Mouse (Mus musculus) gastrocnemius, postnatal 14 days (tissue): ENCODE results near the gene Alox5ap. TPM values are rescaled to one million over a fixed set of nuclear protein-coding genes. Genes with fewer than 3 reads are reported as not detected.

ENCODE experiments used
- DNase-seq: peaks from one replicate; pipeline ENCODE4 v3.0.0; 2021; ENCODE audit warnings: mixed read lengths
- intact Hi-C: fragments of 180-260 bp; cut with DNase I; formaldehyde crosslinking; loops from one replicate; pipeline ENCODE4 v1.15.1; 2025; ENCODE audit warnings: low total_unique reads
- total RNA-seq, 2 experiments: library from RNA; stranded (reverse); gene quantifications; 2 replicates each; pipeline ENCODE4 v1.2.3; 2021

The Alox5ap gene
- total RNA-seq, 2 experiments from 2014 or later, result 8.2 to 9.5 TPM

DNA sequence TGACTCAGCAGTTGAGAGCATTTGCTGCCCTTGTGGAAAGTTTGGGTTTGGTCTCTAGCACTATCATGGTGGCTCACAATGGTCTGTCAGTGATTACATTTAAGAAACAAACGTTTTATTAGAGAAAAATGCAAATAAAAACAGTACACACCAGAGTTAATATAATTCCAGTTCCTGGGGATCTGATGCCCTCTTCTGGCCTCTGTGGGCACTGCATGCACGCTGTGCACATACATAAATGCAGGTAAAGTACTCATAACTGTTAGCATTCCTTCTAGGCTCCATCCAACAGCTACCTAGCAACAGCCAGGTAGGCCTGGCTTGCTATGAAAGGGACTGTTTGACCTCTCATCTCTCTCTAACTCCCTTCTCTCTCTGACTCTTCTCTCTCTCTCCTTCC, 32.9 kb downstream of the Alox5ap start:
- intact Hi-C loops, result no loop called here
- no peak for DNase-seq

DNA sequence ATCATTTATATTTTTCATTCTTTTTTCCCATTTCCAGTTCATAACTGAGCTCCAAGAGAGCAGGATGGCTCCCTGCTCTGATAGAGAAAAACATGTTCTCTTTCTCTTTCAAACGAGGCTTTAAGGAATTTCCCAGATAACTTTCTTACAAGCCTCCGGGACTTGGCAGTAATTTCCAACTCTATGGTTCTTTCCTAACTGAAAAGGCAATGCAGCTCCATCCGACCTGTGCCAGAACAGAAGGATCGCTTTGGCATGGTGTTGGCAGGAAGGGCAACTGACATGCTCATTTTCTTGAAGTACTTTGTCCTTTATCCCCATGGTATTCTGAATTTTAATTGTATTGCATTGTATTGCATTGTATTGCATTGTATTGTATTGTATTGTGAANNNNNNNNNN, 33.7 kb downstream of the Alox5ap start:
- intact Hi-C loops, result no loop called here
- no peak for DNase-seq

DNA sequence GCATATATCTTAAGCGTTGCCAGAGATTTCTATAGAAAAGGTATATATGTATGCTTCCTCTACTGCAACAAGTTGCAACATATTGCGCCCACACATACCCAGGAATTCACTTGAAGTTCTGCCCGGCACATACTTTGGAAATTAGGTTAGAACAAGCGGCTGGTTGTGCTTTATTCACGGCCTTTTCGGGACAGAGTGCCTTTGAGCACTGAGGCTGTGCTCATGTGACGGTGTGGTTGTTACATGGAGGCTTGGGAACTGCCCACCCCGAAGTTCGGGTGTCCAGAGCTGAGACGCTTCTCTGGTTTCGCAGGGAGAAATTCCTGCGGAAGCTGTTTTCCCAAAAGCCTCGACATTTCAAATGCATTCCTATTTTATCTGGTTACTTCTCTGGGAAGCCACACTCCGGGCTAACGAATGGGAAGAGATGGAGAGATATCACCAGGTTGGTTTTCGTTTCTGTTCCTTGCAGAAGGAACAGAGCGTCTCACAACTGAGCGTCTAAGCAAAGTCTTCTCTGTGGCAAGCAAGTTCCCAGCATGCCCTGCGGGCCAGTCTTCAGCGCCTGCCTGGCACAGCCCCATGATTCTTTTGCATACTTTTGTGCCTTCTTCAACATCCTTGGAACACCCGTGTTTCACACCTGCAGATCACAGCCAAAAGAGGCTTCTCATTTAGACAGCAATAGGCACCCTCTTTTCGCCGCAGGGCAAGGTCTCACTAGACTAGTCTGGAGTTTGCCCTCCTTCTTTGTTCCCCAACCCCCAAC, 48.5 kb downstream of the Alox5ap start:
- DNase-seq, result no peak
- intact Hi-C loops, result no loop called here

DNA sequence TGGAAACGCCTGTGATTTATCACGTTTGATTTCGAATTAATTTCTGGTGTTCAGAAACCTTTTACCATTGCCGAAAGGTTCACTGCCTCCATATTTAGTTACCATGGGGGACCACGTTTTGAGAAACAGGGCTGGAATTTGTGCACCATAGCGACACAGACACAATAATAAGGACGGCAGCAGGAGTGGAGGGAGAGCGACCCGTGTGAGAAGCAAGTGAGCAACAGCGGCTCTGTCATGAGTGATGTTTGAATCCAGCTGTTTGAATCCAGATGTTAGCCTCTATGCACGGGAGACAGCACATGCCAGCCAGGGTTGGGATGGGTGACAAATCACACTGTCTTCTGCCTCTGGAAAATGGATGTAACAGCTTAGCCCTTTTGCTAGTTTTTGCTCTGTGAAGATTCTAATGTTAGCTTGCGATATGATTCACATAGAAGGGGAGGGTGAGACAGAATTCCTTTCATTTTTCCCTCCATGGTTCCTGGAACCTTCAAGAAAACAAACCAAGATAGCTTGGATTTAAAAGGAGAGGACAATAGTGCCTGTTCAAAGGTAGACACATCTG, 50.0 kb downstream of the Alox5ap start:
- intact Hi-C loops, result no loop called here
- no peak for DNase-seq

DNA sequence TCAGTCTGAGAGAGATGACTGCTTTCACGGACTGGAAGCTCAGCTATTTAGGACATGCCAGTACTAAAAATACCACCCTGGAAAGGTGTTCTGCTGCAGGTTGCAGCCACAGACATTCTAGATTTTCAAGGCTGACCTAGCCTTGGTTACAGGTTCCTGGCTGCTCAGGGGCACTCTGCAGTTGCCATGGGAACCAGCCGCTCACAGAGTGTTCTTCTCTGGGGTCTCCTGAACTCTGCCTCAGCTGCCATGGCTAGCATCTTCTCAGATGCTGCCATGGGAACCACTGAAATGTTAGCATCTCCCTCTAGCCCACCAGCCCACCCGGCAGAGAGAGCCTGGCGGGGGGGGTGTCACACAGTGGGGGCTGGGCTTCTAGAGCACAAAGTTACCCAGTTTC, 52.4 kb downstream of the Alox5ap start:
- no peak for DNase-seq
- intact Hi-C loops, result no loop called here

DNA sequence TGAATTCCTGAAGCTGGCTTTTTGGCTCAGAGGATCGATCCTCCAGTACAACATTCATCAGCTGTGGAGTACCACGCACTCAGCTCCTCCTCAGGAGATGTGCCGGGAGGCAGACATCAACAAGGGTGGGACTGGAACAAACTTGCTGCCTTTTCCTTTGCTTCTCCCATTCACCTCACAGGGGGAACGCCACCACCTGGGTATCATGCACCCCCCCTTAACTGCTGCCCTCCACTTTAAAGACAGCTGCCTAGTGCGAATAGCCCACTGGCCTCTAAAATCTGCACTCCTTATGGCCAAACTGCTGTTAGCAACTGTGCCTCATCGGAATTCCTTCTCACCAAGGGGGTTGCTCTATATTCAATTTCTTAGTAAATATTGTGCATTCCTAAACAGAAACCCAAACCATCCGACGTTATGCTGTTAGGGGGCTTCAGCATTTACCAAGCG, 55.3 kb downstream of the Alox5ap start:
- intact Hi-C loops, result no loop called here
- DNase-seq, result peak; percentile 1

DNA sequence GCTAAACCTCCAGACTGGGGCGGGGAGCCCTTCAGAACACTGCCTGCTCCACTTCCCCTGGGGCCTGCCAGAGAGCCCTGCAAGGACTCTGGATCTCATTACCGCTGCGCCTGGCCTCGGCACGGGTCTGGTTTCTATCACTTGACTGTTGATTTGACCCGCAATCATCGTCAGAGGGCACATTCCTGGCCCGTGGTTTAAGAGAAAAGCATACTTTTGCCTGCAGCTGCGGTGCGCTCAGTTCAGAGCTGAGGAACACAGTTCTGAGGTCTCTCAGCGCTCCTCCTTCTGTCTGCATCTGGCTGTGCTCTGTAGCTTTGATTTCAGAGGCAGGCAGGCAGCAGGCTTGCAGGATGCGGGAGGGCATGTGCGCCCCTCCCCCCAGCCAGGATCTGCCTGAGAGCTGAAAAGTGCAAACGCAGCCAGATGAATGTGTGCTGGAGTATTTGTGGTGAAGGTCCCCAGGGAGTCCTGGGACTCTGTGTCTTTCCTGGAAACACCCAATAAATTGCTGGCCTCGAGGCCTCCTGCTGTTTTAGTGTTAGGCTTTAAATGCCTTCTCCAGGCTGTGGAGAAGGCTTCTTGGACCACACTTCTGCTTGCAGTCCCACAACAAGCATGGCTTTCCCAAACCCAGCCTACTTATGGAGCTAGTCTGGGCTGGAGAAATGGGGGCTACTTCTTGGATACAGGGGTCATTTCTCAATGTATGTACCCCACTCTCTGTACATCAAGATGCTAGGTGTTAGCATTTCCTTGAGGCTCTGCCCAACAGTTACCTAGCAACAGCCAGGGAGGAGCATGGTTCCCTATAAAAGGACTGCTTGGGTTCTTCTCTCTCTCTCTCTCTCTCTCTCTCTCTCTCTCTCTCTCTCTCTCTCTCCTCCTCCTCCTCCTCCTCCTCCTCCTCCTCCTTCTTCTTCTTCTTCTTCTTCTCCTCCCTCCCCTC, 56.2 kb downstream of the Alox5ap start:
- intact Hi-C loops, result no loop called here

DNA sequence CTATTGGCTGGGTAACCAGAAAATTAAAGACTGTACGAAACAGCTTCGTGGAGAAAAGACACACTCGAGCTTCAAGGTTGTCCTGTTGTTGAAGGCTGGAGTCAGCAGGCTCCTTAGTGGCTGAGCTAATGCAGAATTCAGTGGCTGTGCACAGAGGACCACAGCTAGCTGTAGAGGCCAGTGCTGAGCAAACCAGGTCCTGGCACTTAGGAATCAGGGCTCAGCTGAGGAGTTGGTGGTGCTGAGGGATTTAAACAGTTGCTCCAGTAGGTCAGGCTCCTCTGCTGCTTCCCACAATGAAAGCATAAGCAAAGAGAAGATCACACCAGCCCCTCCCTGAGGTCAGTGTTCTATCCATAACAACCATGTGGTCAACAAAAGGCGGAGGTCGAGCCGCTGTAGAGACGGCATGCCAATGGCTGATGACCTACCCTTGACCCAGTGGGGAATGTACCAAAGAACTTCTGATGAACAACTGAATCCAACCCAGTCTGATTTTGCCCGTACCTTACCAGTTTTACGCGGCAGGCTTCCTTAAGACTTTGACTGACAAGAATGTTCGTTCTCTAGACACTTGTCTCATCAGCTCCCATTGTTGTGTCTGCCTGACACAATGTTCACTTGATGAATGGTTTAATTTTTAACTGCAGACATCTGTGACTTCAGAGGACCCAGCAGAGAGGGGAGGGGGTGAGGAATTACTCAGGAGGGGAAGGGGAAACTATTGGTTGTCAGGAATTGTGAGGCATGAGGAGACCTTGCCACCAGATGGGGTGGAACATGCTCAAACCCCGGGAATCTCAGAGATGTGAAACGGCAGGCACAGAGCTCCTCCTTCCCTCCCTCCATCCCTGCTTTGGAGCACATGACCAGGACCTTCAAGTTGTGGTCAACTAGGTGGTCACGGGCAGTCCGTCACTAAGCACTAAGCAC, 57.6 kb downstream of the Alox5ap start:
- intact Hi-C loops, result no loop called here
- no peak for DNase-seq

More for the DNA sequence above, 56.2 kb downstream of the Alox5ap start:
- DNase-seq, result peak; percentile 72

DNA sequence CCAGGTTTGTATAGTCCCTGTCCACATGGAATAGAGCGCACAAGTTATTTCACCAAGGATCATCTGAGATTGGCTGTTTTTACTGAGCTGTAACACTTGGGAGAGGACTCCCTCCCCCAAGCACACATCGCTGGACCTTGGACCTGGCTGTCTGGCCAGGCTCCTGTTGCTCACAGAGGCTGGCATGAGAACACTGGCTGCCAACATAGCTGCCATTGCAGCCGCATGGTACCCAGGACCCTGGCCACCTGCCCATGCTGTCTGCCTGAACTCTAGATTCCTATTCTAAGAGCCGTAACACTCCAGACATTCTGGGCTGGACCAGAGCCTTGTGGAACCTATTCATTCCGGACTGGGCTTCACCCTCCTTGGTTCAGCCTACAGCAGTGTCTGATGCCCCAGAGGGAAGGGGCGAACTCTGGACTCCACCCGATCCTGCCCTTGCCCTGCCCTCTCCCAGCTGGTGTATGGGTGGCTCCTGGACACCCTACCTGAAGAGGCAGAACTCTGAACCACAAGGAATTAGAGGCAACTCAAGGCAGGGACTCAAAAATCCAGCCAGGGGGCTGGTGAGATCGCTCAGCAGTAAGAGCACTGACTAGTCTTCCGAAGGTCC, 58.5 kb downstream of the Alox5ap start:
- peak; percentile 27 for DNase-seq
- intact Hi-C loops, result no loop called here

DNA sequence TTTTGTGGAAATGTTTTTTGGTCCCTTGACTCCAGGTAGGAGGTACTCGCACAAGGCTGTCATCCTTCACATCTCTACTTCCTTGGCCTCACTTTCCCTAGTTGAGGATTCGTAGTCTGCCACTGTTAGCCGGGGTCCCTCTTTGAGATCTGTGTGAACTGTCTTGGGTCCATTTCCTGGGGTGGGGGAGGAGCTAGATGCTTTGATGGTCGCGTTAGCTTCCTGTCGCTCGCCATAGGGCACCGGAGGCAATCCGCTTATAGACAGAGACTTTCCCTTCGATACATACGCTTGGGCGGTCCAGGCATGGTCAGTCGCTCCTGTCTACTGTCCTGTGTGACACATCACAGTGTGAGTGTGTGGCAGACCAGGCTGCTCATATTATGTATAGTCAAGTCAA, 60.2 kb downstream of the Alox5ap start:
- intact Hi-C loops, result no loop called here
- no peak for DNase-seq

DNA sequence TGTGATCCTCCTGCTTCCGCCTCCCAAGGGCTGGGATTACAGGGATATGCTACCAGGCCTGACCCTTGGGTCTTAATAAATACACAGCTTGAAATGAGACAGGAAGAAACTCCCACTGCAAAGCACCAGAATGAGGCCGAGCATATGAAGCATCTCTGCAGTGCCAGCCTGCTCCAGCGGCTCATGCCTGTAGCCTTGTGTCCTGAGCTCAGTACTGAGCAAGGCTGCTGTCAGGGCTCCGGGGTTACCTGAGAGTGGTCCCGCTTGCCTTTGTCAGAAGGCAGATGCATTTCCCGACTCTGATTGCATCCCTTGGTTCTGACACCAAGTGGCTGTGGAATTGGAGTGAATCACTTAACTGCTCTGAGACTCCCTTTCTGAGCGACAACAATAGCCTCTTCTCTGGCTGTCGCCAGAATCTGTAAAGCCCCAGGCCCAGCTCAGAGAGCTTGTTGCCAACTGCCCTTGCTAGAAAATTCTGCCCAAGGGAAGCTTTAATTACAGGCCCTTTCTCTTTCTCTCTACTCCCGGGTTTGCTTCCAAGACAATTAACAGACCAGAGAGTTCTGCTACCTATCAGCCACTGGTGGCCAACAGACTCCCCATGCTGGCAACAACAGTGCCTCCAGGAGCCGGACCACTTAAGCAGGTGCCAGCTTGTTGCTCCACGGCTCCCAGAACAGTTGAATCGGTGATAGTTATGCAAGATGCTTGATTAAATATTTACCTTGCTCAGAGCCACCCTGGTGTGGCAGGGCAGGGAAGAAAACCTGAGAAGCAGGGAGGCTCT, 64.7 kb downstream of the Alox5ap start:
- intact Hi-C loops, result no loop called here
- no peak for DNase-seq

DNA sequence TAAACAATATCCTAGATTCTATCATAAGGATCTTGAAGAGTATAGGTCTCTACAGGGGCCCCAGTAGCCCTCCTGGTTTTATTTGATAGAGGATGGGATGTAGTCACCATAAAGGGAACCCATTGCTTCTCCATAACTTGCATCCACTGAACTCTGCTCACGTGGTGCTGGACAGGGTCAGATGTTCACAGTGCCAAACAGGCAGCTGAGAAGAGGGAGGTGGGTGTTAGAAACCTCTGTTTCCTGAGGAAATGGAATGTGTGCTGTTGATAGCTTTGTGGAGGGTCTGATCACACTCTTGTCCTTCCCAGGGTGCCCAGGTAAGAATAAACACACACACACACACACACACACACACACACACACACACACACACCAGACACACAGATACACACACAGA, 66.0 kb downstream of the Alox5ap start:
- intact Hi-C loops, result no loop called here
- no peak for DNase-seq

DNA sequence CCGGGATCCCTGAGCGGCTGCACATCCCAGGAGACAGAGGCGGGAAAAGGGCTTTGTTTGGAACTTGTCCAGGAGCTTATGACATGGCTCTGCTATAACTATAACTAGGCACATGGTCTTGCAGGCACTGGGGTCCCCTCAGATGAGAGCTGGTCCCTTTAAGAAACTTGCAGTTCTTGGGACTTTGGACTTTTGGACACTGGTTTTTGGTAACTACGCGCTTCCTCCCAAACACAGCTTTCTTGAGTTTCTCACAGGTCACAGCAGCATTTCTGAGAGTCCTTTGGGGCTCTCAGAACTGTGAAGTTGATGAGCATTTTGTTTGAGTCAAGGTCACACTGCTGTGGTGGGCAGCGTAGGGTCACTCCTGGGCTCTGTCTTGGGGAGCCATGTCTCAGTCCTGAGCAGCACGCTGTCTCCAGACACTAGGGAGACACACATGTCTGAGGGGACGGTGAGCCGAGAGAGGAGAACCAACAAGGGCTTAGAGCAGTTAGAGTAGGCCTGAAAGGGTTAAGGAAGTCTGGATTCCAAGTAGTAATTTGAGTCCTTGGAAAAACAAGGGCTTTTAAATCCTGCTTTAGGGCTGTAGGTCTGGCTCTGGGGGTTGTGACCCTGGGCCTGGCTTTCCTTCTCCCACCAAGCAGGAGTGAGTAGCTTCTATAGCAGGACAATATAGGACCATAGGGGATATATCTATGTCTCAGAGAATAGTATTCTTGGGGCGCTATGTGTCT, 67.0 kb downstream of the Alox5ap start:
- DNase-seq, result no peak
- intact Hi-C loops, result no loop called here

DNA sequence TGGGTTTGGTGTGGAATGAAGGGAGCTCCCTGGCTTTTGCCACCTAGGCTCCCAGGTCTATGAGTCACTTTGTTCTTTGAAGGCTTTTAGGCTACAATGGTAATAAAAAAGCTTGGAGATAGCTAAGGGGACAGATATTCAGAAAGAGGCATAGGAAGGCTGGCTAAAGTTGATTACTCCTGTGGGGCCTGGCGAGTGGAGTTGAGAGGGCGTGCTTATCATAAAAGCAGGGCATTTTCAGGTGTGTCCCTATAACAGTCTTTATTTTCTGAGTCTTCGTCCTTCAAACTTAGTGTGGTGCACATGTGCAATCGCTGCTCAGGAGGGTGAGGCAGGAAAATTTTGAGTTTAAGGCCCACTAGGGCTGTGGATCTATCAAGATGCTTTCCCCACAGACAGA, 68.2 kb downstream of the Alox5ap start:
- intact Hi-C loops, result no loop called here
- no peak for DNase-seq

DNA sequence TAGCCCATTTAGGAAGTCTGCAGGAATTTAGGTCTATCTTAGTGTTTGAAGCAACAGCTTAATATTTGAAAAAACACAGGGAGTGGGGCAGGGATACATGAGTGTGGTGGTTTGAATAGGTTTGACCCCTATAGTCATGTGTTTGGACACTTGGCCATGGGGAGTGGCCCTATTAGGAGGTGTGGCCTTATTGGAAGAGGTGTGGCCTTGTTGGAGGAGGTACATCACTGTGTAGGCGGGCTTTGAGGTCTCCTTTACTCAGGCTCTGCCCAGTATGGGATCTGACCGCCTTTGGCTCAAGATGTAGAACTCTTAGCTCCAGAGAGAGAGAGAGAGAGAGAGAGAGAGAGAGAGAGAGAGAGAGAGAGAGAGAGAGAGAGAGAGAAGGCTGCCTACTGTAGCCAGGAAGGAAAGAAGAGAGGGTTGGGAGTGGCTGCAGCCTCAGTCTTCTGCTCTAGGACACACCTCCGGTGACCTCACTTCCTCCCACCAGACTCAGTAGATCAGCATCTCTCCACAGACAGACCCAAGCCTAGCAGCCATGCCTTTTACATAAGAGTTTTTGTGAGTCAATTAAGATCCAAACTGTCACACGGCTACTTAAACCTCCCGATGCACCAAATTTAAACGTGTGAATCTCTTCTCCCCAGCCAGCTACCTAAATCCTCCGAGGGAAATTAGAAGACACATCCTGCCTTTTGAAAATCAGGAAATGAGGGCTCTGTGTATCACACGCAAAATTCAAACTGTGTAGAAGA, 69.6 kb downstream of the Alox5ap start:
- intact Hi-C loops, result no loop called here
- DNase-seq, result no peak

DNA sequence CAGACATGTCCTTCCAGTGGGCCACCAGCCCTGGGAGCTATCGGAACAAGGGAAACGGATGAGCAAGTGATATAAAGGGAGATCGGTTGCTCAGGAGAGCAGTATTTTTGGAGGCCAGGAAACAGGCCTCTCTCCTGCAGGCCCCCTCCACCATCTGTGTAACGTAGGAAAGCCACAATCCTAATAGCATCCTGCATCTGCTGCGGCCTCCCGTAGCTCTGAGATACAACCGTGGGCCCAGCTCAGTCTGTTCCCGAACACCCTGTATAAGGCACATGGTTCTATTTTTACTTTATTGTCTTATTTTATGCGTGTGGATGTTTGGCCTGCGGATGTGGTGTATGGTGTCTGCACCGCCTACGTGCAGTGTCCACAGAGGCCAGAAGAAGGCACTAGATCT, 70.4 kb downstream of the Alox5ap start:
- no peak for DNase-seq
- intact Hi-C loops, result loop anchor here (5.0 kb wide), 2 partner anchors 148 to 528 kb away; no protein-coding TSS in a partner anchor
